Mouse (Mus musculus): ENCODE data around the gene Olfr699. TPM values are rescaled to one million over a fixed set of nuclear protein-coding genes. Genes with fewer than 3 reads are reported as not detected.

Olfr699 gene
- not detected in 2 replicates for polyA plus RNA-seq (2015; fragmentation: Nextera tagmentation; extraction: Ambion mirVana)

DNA sequence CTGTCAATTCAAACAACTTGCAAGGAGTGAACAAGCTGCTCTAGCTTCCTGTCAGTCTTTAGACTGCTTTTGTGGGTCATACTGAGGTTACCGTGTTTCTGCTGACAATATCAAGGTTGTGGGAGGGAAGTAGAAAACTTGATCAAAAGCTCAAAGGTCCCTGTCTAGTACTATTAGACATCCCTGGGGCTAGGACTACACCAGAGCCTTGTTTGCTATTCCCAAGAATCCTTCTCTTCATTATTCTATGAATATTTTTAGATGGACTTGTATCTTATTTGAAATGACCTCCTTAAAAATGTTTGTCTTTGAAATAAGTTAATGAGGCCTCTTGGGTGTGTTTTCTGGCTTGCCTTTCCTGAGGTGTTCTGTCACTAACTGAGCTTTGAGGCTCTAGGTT, at the start of gene Olfr699:
Gene Olfr699, minus strand, starts transcription at position 101 of the 400 bp plus-strand sequence.

DNA sequence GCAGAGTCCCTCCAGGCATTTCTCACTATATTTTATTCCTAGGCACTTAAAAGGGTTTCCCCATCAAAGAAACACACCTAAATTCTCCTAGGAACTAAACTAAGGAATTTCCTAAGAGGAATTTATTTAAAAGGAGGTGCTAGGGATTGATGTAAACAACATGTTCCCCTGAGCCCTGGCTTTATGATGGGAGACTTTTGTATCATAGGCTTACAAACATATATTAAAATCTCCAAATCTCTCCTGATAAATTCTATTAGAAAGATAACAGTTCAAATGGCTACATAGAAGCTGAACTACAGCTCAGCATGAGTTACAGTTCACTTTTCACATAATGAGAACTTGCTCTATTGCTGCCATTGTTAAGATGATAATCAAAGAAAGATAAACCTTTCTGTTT, 40.8 kb upstream of the Olfr699 start, which contains the start of gene Olfr702:
Gene Olfr702, minus strand, starts transcription at position 101 of the 400 bp plus-strand sequence.

DNA sequence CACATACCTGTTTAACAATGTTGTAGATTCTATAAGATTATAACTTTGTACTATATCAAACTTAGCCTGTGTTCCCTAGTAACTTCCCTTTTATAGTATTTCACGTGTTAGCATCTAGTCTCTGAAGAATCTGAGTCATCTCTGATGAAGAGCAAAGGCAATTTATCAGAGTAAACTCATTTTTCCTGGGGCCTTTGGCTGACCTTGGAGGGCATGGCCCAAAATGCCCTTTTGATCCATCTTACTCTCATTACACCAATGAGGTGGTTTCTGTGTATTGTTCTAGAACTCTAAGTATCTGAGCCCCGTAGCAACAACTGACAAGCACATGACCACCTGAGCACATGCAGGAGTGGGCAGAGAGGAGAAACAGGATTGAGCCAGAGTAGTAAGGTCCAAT, 20.8 kb upstream of the Olfr699 start, which contains the start of gene Olfr701:
Gene Olfr701, plus strand, starts transcription at position 301 of the 400 bp plus-strand sequence.

DNA sequence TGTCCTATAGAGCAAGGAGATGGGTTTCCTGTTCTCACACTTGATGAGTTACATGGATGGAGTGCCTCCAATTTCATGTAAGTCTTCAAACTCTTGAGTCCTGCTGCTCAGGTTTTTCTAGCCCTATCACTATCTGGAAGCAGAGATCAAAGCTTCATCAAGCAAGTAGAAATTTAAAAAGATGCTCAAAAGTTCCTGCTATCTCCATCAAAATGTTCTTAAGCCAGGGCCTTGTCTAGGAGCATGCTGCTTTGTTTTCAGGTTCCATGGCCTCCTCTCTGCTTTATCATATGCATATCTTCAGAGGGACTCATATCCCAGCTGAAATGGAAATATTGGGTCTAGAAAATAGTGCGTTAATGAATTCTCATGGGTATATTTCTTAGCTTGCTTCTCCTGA, 15.7 kb upstream of the Olfr699 start, which contains the start of gene Olfr700:
Gene Olfr700, minus strand, starts transcription at position 101 of the 400 bp plus-strand sequence.

DNA sequence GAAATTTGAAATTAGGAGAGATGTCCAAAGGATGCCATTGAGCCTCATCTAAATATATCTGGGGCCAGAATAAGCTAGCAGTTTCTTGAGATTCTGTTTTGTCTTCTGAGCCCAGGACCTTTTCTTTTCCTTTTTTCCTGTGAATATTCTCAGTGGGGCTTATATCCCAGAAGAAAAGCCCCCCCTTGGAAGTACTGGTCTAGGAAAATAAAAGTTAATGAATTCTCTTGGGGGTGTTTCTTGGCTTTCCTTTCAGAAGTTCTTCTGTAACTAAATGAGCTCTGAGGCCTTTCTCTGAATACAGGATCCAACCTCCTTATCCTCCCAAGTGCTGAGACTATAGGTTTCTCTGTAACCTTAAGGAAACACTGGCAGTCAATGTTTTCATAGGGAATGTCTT, 37.7 kb downstream of the Olfr699 start, which contains the start of gene Olfr698:
Gene Olfr698, minus strand, starts transcription at position 101 of the 400 bp plus-strand sequence.

DNA sequence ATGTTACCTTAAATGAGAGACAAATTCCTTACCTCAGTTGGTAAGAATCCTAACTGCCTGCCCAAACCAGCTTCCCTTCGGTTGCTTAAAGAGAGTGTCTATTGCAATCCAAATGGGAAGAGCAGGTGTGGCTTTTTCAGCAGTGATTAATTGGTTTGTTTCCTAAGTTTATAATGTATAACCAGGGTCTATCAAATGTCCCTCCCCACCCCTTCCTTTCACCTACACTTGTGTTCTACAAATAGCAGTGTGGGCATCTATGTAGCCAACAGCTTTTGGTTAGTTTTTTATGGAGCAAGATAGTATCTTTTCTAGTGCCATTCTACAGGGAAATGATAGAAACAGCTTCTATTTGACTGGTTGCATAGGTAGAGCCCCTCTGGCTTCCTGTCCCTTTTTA, 50.7 kb downstream of the Olfr699 start, which contains the start of gene Olfr697:
Gene Olfr697, minus strand, starts transcription at position 101 of the 400 bp plus-strand sequence.

Other genes starting within 250 kb of the Olfr699 start
- not detected in 2 replicates for gene Olfr693, start 112.6 kb downstream of the Olfr699 start, polyA plus RNA-seq (2015; fragmentation: Nextera tagmentation; extraction: Ambion mirVana)
- gene Olfr694, start 101.4 kb downstream of the Olfr699 start, polyA plus RNA-seq (2015; fragmentation: Nextera tagmentation; extraction: Ambion mirVana): not detected in 2 replicates
- not detected in 2 replicates for gene Olfr695, start 76.8 kb downstream of the Olfr699 start, polyA plus RNA-seq (2015; fragmentation: Nextera tagmentation; extraction: Ambion mirVana)
- not detected in 2 replicates for gene Olfr697, start 50.8 kb downstream of the Olfr699 start, polyA plus RNA-seq (2015; fragmentation: Nextera tagmentation; extraction: Ambion mirVana)
- not detected in 2 replicates for gene Olfr698, start 37.8 kb downstream of the Olfr699 start, polyA plus RNA-seq (2015; fragmentation: Nextera tagmentation; extraction: Ambion mirVana)
- not detected in 2 replicates for gene Olfr700, start 15.6 kb upstream of the Olfr699 start, polyA plus RNA-seq (2015; fragmentation: Nextera tagmentation; extraction: Ambion mirVana)
- gene Olfr701, start 20.9 kb upstream of the Olfr699 start, polyA plus RNA-seq (2015; fragmentation: Nextera tagmentation; extraction: Ambion mirVana): 0.04 TPM in 1 of 2 replicates, not detected in the other
- not detected in 2 replicates for gene Olfr702, start 40.7 kb upstream of the Olfr699 start, polyA plus RNA-seq (2015; fragmentation: Nextera tagmentation; extraction: Ambion mirVana)
- not detected in 2 replicates for gene Olfr703, start 50.2 kb upstream of the Olfr699 start, polyA plus RNA-seq (2015; fragmentation: Nextera tagmentation; extraction: Ambion mirVana)
- not detected in 2 replicates for gene Olfr704, start 70.0 kb upstream of the Olfr699 start, polyA plus RNA-seq (2015; fragmentation: Nextera tagmentation; extraction: Ambion mirVana)
- not detected in 2 replicates for gene Olfr705, start 83.7 kb upstream of the Olfr699 start, polyA plus RNA-seq (2015; fragmentation: Nextera tagmentation; extraction: Ambion mirVana)
- gene Olfr706, start 95.0 kb upstream of the Olfr699 start, polyA plus RNA-seq (2015; fragmentation: Nextera tagmentation; extraction: Ambion mirVana): not detected in 2 replicates
- not detected in 2 replicates for gene Olfr707, start 108.0 kb upstream of the Olfr699 start, polyA plus RNA-seq (2015; fragmentation: Nextera tagmentation; extraction: Ambion mirVana)
- gene Olfr1532-ps1, start 114.8 kb upstream of the Olfr699 start, polyA plus RNA-seq (2015; fragmentation: Nextera tagmentation; extraction: Ambion mirVana): not detected in 2 replicates
- gene Olfr709-ps1, start 139.0 kb upstream of the Olfr699 start, polyA plus RNA-seq (2015; fragmentation: Nextera tagmentation; extraction: Ambion mirVana): not detected in 2 replicates
- gene Olfr710, start 155.1 kb upstream of the Olfr699 start, polyA plus RNA-seq (2015; fragmentation: Nextera tagmentation; extraction: Ambion mirVana): not detected in 2 replicates
- gene Olfr6, start 170.7 kb upstream of the Olfr699 start, polyA plus RNA-seq (2015; fragmentation: Nextera tagmentation; extraction: Ambion mirVana): not detected in 2 replicates
- not detected in 2 replicates for gene Olfr711, start 182.3 kb upstream of the Olfr699 start, polyA plus RNA-seq (2015; fragmentation: Nextera tagmentation; extraction: Ambion mirVana)
- not detected in 2 replicates for gene Olfr2, start 212.9 kb upstream of the Olfr699 start, polyA plus RNA-seq (2015; fragmentation: Nextera tagmentation; extraction: Ambion mirVana)
- not detected in 2 replicates for gene Olfr713, start 238.0 kb upstream of the Olfr699 start, polyA plus RNA-seq (2015; fragmentation: Nextera tagmentation; extraction: Ambion mirVana)

All from spleen, postnatal 0 days (tissue).